Mouse (Mus musculus): ENCODE measurements at regions not wholly inside any gene's neighbourhood (a gene's known extent, or its start where the extent isn't known, plus 50 kb on each side); places are given as distances from the start of the nearest gene placed in this dataset.

DNA sequence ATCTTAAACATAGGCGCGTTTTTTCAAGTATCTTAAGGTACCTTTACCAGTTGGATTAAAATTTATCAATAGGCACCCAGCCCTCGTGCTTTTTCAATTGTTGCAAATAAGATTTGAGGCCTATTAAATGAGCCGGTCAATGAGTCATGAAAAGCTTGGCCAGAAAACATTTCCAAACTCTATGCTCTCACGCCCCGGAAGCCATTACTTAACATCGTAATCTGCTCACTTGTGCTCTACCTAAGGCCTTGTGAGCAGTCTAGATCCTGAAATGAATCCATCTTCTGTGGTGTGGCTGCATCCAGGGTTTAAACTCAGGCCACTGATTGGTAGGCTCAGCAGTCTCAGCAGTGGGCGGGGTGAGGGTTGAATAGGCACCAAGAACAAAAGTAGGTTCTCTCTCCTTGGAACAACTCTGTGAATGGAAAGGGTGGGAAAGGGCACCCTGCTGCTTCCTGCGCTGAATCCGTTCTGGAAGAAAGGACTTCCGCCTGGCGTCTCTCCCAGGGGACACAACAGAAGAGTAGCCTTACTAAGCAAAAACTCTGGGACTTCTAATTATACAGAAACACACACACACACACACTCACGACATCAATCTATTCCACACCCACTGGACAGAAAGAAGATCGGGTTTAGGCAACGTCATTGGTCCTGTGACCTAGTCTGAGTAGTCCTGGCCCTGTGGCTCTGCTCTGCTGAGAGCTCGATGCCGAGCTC, 53.4 kb upstream of the Fmnl2 start:
- DNase-seq: peak; percentile 38 to 72

DNA sequence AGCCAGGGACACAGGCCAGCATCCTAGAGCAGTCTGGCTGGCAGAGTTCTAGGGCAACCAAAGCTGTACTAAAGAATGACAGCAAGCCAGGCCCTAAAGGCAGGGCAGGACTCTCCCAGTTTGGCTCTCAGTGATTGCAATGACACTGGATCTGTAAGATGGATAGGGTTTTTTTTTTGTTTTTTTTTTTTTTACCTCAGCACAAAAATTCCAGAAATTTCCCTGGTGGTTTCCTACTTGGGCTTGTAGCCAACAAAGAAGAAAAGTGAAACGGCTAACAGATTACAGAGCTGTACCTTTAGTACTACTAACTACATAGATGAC, 52.9 kb upstream of the Fmnl2 start:
- no peak for DNase-seq

DNA sequence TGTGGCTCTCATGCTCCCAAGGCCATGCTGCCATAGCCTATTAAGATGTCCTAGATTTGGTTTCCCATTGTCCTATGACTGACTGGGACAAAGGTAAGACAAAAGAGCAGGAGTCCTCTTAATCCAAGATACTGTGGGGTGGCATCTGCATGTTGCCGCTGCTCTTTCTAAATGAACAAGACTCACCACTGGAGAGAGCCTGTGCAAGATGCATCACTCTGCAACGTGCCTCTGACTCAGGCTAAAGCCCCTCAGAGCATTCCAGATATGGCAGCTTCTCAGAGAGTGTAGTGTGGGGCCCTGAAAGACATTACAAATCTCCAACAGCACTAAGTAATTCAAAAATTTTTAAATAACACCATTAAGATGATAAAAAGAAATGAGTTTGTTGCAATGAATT, 49.8 kb upstream of the Fmnl2 start:
- DNase-seq: no peak
